Mouse (Mus musculus): Measurements from ENCODE around the gene Krt1.

DNA sequence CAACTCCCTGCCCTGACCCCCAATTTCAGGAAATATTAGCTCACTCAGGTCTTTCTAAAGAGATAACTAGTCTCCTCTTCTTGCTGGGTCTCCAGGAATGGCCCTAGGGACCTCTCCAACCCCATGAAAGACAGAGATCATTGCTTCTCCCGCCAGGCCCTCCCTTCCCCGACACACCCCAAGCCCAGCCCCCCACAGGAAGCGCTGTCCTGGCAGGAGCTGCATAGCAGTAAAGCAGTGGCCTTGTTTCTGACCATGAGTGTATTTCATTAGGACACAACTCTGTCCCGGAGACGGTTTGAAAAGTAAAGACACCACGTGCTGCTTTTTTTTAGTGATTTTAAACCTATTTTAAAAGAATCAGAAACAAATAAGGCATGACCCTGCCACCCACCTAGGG is 17.5 kb downstream of the Krt1 start:
- TF ChIP-seq CTCF (IDR thresholded peaks at IDR 0.05; ENCODE audit: low read depth) (no peak), EP300 (IDR thresholded peaks at IDR 0.05; ENCODE audit: low read depth) (no peak)

Measured in liver, postnatal 0 days (tissue).